Mouse (Mus musculus) gastrocnemius, postnatal 14 days (tissue): ENCODE measurements around the gene Map3k20. TPM values are rescaled to one million over a fixed set of nuclear protein-coding genes. Genes with fewer than 3 reads are reported as not detected.
A peak's percentile ranks its signal among the peaks of the same experiment; 100 is the strongest.

ENCODE experiments used
- DNase-seq: peaks from one replicate; pipeline ENCODE4 v3.0.0; 2021; ENCODE audit warnings: mixed read lengths
- intact Hi-C: fragments of 180-260 bp; cut with DNase I; formaldehyde crosslinking; loops from one replicate; pipeline ENCODE4 v1.15.1; 2025; ENCODE audit warnings: low total_unique reads
- total RNA-seq, 2 experiments: library from RNA; stranded (reverse); gene quantifications; 2 replicates each; pipeline ENCODE4 v1.2.3; 2021

The Map3k20 gene
- total RNA-seq, 2 experiments from 2014 or later = 270 to 292 TPM

GRCm38 (mm10) chr2:72401290-72401689 is 115.9 kb downstream of the Map3k20 start:
- DNase-seq = no peak
- intact Hi-C loops = no loop called here

- DNase-seq = no peak
- intact Hi-C loops = loop anchor here (5.0 kb wide), 1 partner anchor 174 kb away; no protein-coding TSS in a partner anchor
Observed at GRCm38 (mm10) chr2:72405621-72406555, 120.5 kb downstream of the Map3k20 start.

GRCm38 (mm10) chr2:72406701-72407100 is 121.3 kb downstream of the Map3k20 start:
- DNase-seq = no peak

GRCm38 (mm10) chr2:72407341-72408092 is 122.1 kb downstream of the Map3k20 start:
- no peak for DNase-seq
- intact Hi-C loops = loop anchor here (5.0 kb wide), 1 partner anchor 175 kb away; no protein-coding TSS in a partner anchor

More at GRCm38 (mm10) chr2:72406701-72407100, 121.3 kb downstream of the Map3k20 start:
- intact Hi-C loops = loop anchor here (5.0 kb wide), 1 partner anchor 174 kb away; no protein-coding TSS in a partner anchor

- intact Hi-C loops = loop anchor here (5.0 kb wide), 1 partner anchor 178 kb away; no protein-coding TSS in a partner anchor
- DNase-seq = no peak
Observed at GRCm38 (mm10) chr2:72409968-72410367, 124.5 kb downstream of the Map3k20 start.

- no peak for DNase-seq
- intact Hi-C loops = no loop called here
Observed at GRCm38 (mm10) chr2:72412266-72412665, 126.8 kb downstream of the Map3k20 start.

GRCm38 (mm10) chr2:72415416-72415815 is 130.0 kb downstream of the Map3k20 start:
- intact Hi-C loops = no loop called here
- DNase-seq = no peak

GRCm38 (mm10) chr2:72416095-72417080 is 131.0 kb downstream of the Map3k20 start:
- no peak for DNase-seq
- intact Hi-C loops = no loop called here

GRCm38 (mm10) chr2:72420561-72420960 is 135.1 kb downstream of the Map3k20 start:
- no peak for DNase-seq
- intact Hi-C loops = no loop called here

GRCm38 (mm10) chr2:72424656-72425055 is 139.2 kb downstream of the Map3k20 start:
- peak; percentile 38 for DNase-seq
- intact Hi-C loops = no loop called here

GRCm38 (mm10) chr2:72426776-72427175 is 141.3 kb downstream of the Map3k20 start:
- no peak for DNase-seq
- intact Hi-C loops = no loop called here

- intact Hi-C loops = no loop called here
Observed at GRCm38 (mm10) chr2:72427288-72427687, 141.9 kb downstream of the Map3k20 start.

GRCm38 (mm10) chr2:72438941-72439533 is 153.6 kb downstream of the Map3k20 start:
- DNase-seq = no peak
- intact Hi-C loops = no loop called here

More at GRCm38 (mm10) chr2:72427288-72427687, 141.9 kb downstream of the Map3k20 start:
- no peak for DNase-seq

GRCm38 (mm10) chr2:72441010-72441409 is 155.6 kb downstream of the Map3k20 start:
- intact Hi-C loops = no loop called here
- DNase-seq = no peak

GRCm38 (mm10) chr2:72442825-72443224 is 157.4 kb downstream of the Map3k20 start:
- DNase-seq = no peak
- intact Hi-C loops = no loop called here

GRCm38 (mm10) chr2:72443960-72444359 is 158.5 kb downstream of the Map3k20 start:
- no peak for DNase-seq
- intact Hi-C loops = no loop called here

GRCm38 (mm10) chr2:72446106-72446505 is 160.7 kb downstream of the Map3k20 start:
- intact Hi-C loops = no loop called here
- no peak for DNase-seq

- intact Hi-C loops = no loop called here
- no peak for DNase-seq
Observed at GRCm38 (mm10) chr2:72446615-72447014, 161.2 kb downstream of the Map3k20 start.

- DNase-seq = no peak
- intact Hi-C loops = no loop called here
Observed at GRCm38 (mm10) chr2:72453563-72453962, 168.1 kb downstream of the Map3k20 start.
